Mouse (Mus musculus) olfactory bulb, adult 2 months (tissue): ENCODE results near the gene Tex48. TPM values are rescaled to one million over a fixed set of nuclear protein-coding genes. Genes with fewer than 3 reads are reported as not detected.

Experiments used
- H3K27ac ChIP-seq: fragments of 200-500 bp; 2 replicates; pipeline ENCODE4 v1.5.1; 2012; ENCODE audit warnings: low read depth, low read length; ENCODE audit not compliant: insufficient read depth
- H3K4me1 ChIP-seq: fragments of 200-500 bp; 2 replicates; pipeline ENCODE4 v1.6.1; 2012; ENCODE audit warnings: low read length; ENCODE audit not compliant: control insufficient read depth, insufficient read depth
- H3K4me3 ChIP-seq: fragments of 200-500 bp; 2 replicates; pipeline ENCODE4 v1.5.1; 2012; ENCODE audit warnings: mild to moderate bottlenecking, low read depth, low read length, moderate library complexity; ENCODE audit not compliant: insufficient read depth
- CTCF ChIP-seq: fragments of 200-500 bp; IDR thresholded peaks from 2 replicates; pipeline ENCODE4 v1.5.1; 2012; ENCODE audit warnings: low read depth, mild to moderate bottlenecking, low read length, moderate library complexity; ENCODE audit not compliant: insufficient read depth
- POLR2A ChIP-seq: fragments of 200-500 bp; IDR thresholded peaks from 2 replicates; pipeline ENCODE4 v1.6.1; 2012; ENCODE audit warnings: mild to moderate bottlenecking, low read depth, low read length, moderate library complexity; ENCODE audit not compliant: insufficient read depth
- WGBS: fragments of 180-500 bp; shearing (Covaris S2); methylation state at CpG from one replicate; pipeline ENCODE4 v1.1.7; 2018; 5-methylcytosine and 5-hydroxymethylcytosine counted together
- polyA plus RNA-seq: library from polyadenylated mRNA; stranded (reverse); fragments of >200 nt; gene quantifications from 2 replicates; pipeline ENCODE4 v1.2.4, GENCODE M21; 2012; ENCODE audit warnings: low replicate concordance; ENCODE audit not compliant: missing spikeins, insufficient read depth, insufficient read length

Tex48 gene
- polyA plus RNA-seq, 1 experiment: not detected

DNA sequence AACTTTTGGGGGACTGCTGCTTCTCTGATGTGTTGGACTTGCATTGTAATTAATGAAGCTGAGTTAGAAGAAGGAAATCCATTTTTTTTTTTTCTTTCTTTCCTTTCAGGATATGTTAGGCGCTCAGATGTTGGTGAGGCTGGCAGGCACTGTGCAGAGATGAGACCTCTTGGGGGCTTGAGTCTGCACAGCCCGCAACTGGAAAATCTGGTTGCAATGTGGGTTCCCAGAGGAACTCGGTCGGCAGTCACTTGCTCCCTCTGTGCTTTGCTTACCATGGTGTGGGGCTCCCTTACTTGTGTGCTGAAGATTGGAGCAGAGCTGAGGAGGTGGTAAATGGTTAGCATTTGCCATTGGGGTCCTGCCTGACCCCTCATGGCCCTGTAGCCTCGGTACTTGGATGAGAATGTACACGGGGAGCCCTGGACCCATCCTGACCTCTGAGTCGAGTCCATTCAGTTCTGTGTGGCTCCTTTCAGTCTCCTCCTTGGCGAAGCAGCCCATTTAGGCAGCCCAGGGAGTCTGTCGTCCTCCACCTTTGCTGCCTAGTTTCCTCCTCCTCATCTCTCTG lies 63.0 kb downstream of the Tex48 start:
- peaks cover 33% of the 10 kb centered on the region for H3K4me1 ChIP-seq
- TF ChIP-seq POLR2A (no peak), CTCF (no peak)
- WGBS: 25% methylated on average over 9 of the region's 9 CpGs
- peak overlapping the region; percentile 61 for H3K4me3 ChIP-seq
- H3K27ac ChIP-seq: 0 out of 2 replicates have a peak overlapping the region, but pooled peaks have one; percentile 32

DNA sequence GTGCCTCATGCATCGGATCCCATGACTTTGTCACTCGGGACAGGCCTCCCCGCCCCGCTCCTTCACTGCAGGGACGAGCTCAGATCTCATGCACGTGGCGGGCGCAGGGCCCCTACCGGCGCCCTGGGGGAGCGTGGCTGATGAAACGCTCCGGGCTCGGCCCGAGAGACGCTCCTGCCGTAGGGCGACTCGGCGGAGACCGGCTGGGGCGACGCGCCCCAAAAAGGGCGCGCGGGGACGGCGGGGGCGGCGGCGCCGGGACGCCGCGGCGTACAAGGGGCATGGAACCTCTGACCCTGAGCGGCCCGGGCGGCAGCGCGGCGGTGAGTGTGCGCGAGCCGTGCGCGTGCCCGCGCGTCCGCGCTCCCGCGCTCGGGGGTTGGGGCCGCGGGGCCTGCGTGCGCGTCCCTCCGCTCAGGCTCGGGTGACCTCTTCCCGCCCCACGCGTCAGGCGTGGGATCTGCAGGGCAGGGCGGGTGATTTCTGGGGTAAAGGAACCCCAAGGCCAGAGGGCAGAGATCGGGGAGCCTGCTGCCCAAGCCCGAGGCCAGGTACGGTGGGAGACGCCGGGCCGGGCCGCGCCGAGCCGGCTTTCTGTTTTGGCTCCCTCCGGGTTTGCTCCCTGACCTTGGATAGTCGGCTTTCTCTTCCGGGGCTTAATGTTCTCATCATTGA lies 63.7 kb downstream of the Tex48 start, which contains the start of gene Tmem268:
TSS of gene Tmem268 (plus strand) at position 375 of the 675 bp plus-strand sequence.
- H3K4me3 ChIP-seq: peak within 1 kb of the TSS; percentile 61
- H3K27ac ChIP-seq: peak within 1 kb of the TSS; percentile 32
- H3K4me1 ChIP-seq: peaks cover 33% of the 10 kb centered on the region
- TF ChIP-seq CTCF (peak; percentile 42; the same call in 1 of the 2 replicates), POLR2A (peak; percentile 81)
- WGBS: under 1% methylated on average over 81 of the region's 81 CpGs

DNA sequence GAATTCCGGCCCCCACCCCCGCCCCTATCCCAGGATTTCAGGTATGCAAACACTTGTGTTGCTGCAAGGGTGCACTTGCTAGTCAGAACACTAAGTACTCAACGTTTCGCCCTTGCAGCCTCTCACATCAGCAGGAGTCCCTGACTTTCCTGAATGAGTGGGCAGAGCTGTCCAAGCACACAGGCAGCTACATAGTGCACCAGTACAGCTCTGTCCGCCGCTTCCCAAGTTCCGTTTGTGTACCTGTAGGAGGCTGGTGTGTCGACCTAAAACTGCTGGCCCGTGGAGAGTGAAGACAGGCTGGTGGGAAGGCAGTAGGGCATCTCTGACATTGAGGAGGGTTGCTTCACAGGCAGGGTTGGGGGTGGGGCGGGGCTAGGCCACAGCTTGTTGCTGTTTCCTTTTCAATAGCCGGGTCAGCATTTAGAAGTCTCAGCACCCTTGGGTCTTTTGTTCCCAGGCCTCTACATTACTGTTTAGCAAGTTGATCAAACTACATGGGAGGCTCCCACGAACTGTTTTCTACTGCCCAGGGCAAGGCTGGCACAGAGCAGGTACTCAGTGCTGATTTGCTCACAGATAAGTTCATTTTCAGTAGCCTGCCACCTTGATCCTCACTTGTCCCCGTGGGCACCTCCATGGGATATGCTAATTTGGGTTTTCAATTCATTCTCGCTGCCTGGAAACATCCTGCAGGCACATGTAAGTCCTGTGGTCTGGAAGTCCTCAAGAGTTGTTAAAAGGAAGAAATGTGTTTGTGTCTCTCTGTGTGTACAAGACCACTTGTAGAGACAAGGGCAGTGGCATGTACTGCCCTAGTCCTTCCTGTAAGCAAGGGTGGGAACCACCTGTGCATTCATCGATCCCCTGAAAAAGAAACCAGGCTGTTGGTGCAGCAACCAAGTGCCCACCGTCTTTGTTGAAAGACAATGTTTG lies 64.8 kb downstream of the Tex48 start:
- Histone ChIP-seq H3K4me1 (peaks cover 33% of the 10 kb centered on the region), H3K4me3 (no peak overlapping the region), H3K27ac (no peak overlapping the region)
- TF ChIP-seq CTCF: no peak
- TF ChIP-seq POLR2A: no peak
- WGBS: 49% methylated on average over 16 of the region's 16 CpGs

Other genes starting within 250 kb of the Tex48 start
- gene Akna, start 219.1 kb downstream of the Tex48 start, polyA plus RNA-seq: not detected in 2 replicates
- gene Whrn, start 126.4 kb downstream of the Tex48 start, polyA plus RNA-seq: not detected in 2 replicates
- gene Atp6v1g1, start 77.7 kb downstream of the Tex48 start, polyA plus RNA-seq: not detected in 2 replicates
- gene Tmem268, start 63.6 kb downstream of the Tex48 start, polyA plus RNA-seq: not detected in 2 replicates
- gene Gm11213, start 17.2 kb downstream of the Tex48 start, polyA plus RNA-seq: not detected in 2 replicates
- gene Gm11214, start 41.0 kb upstream of the Tex48 start, polyA plus RNA-seq: not detected in 2 replicates
- gene Tnfsf15, start 122.7 kb upstream of the Tex48 start, polyA plus RNA-seq: not detected in 2 replicates
- gene Tnfsf8, start 238.9 kb upstream of the Tex48 start, polyA plus RNA-seq: not detected in 2 replicates